Mouse (Mus musculus): Measurements from ENCODE around the gene Sipa1l3.

- TF ChIP-seq CTCF (IDR thresholded peaks at IDR 0.05; ENCODE audit: borderline replicate concordance, insufficient read depth, low read depth, low read length), result no peak
- TF ChIP-seq POLR2A (IDR thresholded peaks at IDR 0.05; ENCODE audit: borderline replicate concordance, insufficient read depth, low read length), result no peak
Measured at GRCm38 (mm10) chr7:29280801-29281200, 237.6 kb downstream of the Sipa1l3 start.
